Mouse (Mus musculus): Measurements from ENCODE around the gene Tbc1d30. TPM values are rescaled to one million over a fixed set of nuclear protein-coding genes. Genes with fewer than 3 reads are reported as not detected.

The Tbc1d30 gene
- polyA plus RNA-seq, 1 experiment: 1.0 TPM

DNA sequence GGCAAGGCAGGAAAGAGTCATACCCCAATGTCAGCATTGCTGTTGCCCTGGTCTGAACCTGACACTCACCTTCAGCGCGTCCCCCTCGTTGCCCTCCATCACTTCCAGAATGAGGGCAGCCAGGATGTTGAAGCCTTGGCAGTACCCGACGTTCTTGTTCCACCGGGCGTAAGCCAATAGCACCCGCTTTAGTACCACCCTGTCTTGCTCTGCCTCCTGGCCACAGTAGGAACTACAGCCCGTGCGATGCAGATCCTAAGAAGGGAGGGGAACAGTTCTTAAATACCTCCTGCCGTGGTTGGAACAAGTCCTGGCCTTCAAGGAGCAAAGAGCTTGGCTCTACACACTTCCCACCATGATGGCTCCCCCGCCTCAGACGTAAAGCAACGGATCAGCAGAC lies 49.2 kb downstream of the Tbc1d30 start:
- Histone ChIP-seq H3K27me3 (replicated peaks; ENCODE audit: control insufficient read depth, insufficient read depth, low read length) (no peaks in the 10 kb centered on the region), H3K36me3 (ENCODE audit: control insufficient read depth, insufficient read depth, low read length) (no peaks in the 10 kb centered on the region), H3K4me3 (ENCODE audit: insufficient read depth, low read depth, low read length) (no peak overlapping the region), H3K27ac (ENCODE audit: insufficient read depth, low read depth, low read length) (no peak overlapping the region), H3K4me1 (ENCODE audit: control insufficient read depth, insufficient read depth, low read length) (no peaks in the 10 kb centered on the region)
- no peak for DNase-seq
- WGBS: 86% methylated on average over 14 of the region's 14 CpGs
- no peak for TF ChIP-seq POLR2A (IDR thresholded peaks at IDR 0.05; ENCODE audit: low read depth, low read length)
- no peak for TF ChIP-seq CTCF (conservative IDR thresholded peaks at IDR 0.05; ENCODE audit: insufficient read depth, insufficient read length, low read depth, low read length)

DNA sequence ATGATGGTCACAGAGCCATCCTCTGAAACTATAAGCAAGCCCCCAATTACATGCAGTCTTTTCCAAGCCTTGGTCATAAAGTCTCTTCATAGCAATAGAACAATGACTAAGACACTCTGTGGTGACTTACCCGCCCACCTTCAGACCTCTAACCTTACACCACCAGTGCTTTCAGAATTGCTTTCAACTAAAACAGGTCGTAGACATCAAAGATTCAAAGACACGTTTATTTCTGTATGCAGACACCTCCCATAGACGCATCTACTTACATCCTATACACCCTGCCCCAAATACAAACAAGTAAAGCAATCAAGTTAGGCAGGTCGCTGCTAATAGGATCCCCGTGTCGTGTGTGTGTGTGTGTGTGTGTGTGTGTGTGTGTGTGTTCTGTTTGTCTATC lies 50.4 kb downstream of the Tbc1d30 start:
- no peak overlapping the region for H3K27ac ChIP-seq (ENCODE audit: insufficient read depth, low read depth, low read length)
- 79% methylated on average over 7 of the region's 7 CpGs for WGBS
- H3K27me3 ChIP-seq (replicated peaks; ENCODE audit: control insufficient read depth, insufficient read depth, low read length): no peaks in the 10 kb centered on the region
- TF ChIP-seq POLR2A (IDR thresholded peaks at IDR 0.05; ENCODE audit: low read depth, low read length): no peak
- no peak for TF ChIP-seq CTCF (conservative IDR thresholded peaks at IDR 0.05; ENCODE audit: insufficient read depth, insufficient read length, low read depth, low read length)
- DNase-seq: no peak
- no peak overlapping the region for H3K4me3 ChIP-seq (ENCODE audit: insufficient read depth, low read depth, low read length)
- no peaks in the 10 kb centered on the region for H3K36me3 ChIP-seq (ENCODE audit: control insufficient read depth, insufficient read depth, low read length)
- no peaks in the 10 kb centered on the region for H3K4me1 ChIP-seq (ENCODE audit: control insufficient read depth, insufficient read depth, low read length)

DNA sequence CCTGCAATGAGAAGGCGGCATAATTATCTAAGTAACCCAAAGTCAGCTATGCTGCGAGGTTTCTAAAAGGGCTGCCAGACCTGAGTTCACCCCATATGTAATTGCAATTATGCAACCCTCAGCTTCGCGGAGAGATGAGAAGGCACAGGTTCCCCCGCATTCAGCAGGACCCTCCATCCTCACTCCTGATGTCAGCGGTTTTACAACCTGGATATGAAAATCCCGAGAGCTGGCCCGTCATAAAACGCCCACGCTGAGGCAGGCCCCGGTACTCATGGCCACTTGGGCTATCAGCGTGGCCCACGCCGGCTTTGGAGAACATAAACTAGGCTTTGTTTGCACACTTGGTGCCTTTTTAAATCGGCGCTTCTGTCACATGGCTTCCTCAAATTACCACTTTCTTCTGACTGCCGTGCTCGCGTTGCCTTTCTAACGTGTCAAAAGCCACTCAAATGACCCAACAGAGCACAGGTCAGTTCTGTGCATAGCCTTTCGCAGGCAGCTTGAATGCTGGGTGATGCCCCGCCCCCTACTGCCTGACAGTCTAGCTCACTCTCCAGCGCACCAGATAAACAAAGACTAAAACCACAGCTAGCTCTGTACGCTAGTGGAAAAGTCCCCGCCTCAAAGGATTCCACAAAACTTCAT lies 53.9 kb downstream of the Tbc1d30 start:
- TF ChIP-seq CTCF (conservative IDR thresholded peaks at IDR 0.05; ENCODE audit: insufficient read depth, insufficient read length, low read depth, low read length) (0 out of 2 replicates have a peak, but pooled peaks have one; percentile 4), POLR2A (IDR thresholded peaks at IDR 0.05; ENCODE audit: low read depth, low read length) (no peak)
- no peak overlapping the region for H3K27ac ChIP-seq (ENCODE audit: insufficient read depth, low read depth, low read length)
- peak; percentile 64 for DNase-seq
- no peaks in the 10 kb centered on the region for H3K36me3 ChIP-seq (ENCODE audit: control insufficient read depth, insufficient read depth, low read length)
- WGBS: 18% methylated on average over 25 of the region's 25 CpGs
- H3K4me1 ChIP-seq (ENCODE audit: control insufficient read depth, insufficient read depth, low read length): no peaks in the 10 kb centered on the region
- H3K4me3 ChIP-seq (ENCODE audit: insufficient read depth, low read depth, low read length): no peak overlapping the region
- H3K27me3 ChIP-seq (replicated peaks; ENCODE audit: control insufficient read depth, insufficient read depth, low read length): no peaks in the 10 kb centered on the region

DNA sequence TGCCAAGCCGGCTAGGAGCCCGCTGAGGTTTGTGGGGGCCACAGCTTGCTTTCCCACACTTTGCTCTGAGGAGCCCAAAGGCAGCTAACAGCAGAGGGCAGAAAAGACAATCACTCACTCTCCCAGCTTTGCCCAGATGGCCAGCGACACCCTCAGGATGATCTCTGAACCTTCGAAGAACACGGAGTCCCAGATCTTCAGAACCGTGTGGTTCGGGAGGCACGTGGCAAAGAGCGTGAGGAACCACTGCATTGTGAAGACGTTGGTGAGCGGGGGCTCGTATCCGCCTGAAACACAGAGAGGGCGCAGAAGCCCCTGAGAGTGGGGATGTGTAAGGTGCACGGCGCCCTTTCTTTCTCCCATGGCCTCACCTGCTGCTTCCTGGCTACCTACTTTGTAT lies 56.6 kb downstream of the Tbc1d30 start:
- 83% methylated on average over 16 of the region's 16 CpGs for WGBS
- no peaks in the 10 kb centered on the region for H3K27me3 ChIP-seq (replicated peaks; ENCODE audit: control insufficient read depth, insufficient read depth, low read length)
- no peak overlapping the region for H3K27ac ChIP-seq (ENCODE audit: insufficient read depth, low read depth, low read length)
- H3K4me3 ChIP-seq (ENCODE audit: insufficient read depth, low read depth, low read length): no peak overlapping the region
- H3K36me3 ChIP-seq (ENCODE audit: control insufficient read depth, insufficient read depth, low read length): no peaks in the 10 kb centered on the region
- no peak for DNase-seq
- H3K4me1 ChIP-seq (ENCODE audit: control insufficient read depth, insufficient read depth, low read length): no peaks in the 10 kb centered on the region
- TF ChIP-seq POLR2A (IDR thresholded peaks at IDR 0.05; ENCODE audit: low read depth, low read length) (no peak), CTCF (conservative IDR thresholded peaks at IDR 0.05; ENCODE audit: insufficient read depth, insufficient read length, low read depth, low read length) (0 out of 2 replicates have a peak, but pooled peaks have one; percentile 17)

DNA sequence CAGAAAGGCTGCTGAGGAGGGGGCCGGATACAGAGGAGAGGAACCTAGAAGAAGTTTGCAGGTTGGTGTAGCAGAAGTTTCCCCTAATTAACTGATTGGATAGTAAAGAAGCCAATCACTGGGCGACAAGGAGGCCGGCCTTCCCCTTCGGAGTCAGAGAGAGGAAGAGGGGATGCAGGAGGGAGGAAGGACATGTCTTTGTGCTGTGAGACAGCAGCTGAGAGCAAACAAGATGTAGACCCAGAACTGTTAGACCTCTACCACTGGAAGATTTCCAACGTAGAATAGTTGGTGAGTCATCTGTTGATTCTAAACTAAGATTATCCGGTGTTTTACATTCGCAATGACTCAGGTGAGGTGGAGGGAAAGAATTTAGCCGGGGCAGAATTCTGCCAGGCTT lies 57.2 kb downstream of the Tbc1d30 start:
- DNase-seq: no peak
- Histone ChIP-seq H3K36me3 (ENCODE audit: control insufficient read depth, insufficient read depth, low read length) (no peaks in the 10 kb centered on the region), H3K4me1 (ENCODE audit: control insufficient read depth, insufficient read depth, low read length) (no peaks in the 10 kb centered on the region), H3K27ac (ENCODE audit: insufficient read depth, low read depth, low read length) (no peak overlapping the region), H3K4me3 (ENCODE audit: insufficient read depth, low read depth, low read length) (no peak overlapping the region), H3K27me3 (replicated peaks; ENCODE audit: control insufficient read depth, insufficient read depth, low read length) (no peaks in the 10 kb centered on the region)
- TF ChIP-seq POLR2A (IDR thresholded peaks at IDR 0.05; ENCODE audit: low read depth, low read length) (no peak), CTCF (conservative IDR thresholded peaks at IDR 0.05; ENCODE audit: insufficient read depth, insufficient read length, low read depth, low read length) (no peak)
- WGBS: 71% methylated on average over 8 of the region's 8 CpGs

DNA sequence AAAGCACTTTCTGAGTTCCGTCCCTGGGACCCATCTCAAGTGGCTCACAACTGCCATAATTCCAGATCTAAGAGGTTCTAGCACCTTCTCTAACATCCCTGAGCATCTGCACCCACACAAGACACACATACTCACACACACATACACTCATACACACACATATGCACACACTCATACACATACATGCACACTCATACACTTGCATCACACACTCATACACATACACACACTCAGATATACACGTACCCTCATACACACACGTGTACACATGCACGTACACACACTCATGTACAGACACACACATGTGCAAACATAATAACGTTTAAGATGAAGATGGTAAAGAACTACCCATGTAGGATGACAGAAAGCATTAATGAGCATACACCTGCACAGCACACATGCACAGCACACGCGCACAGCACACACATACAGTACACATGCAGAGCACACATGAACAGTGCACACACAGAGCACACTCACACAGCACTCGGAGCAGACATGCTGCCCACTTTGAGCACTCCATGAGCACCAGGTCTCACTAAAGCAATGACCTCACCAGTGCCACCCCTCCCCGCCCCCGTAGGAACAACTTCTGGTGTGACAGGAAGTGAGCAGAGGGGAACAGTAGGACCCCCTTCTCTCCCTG lies 59.7 kb downstream of the Tbc1d30 start:
- no peaks in the 10 kb centered on the region for H3K27me3 ChIP-seq (replicated peaks; ENCODE audit: control insufficient read depth, insufficient read depth, low read length)
- no peaks in the 10 kb centered on the region for H3K36me3 ChIP-seq (ENCODE audit: control insufficient read depth, insufficient read depth, low read length)
- H3K27ac ChIP-seq (ENCODE audit: insufficient read depth, low read depth, low read length): no peak overlapping the region
- no peaks in the 10 kb centered on the region for H3K4me1 ChIP-seq (ENCODE audit: control insufficient read depth, insufficient read depth, low read length)
- TF ChIP-seq POLR2A (IDR thresholded peaks at IDR 0.05; ENCODE audit: low read depth, low read length) (no peak), CTCF (conservative IDR thresholded peaks at IDR 0.05; ENCODE audit: insufficient read depth, insufficient read length, low read depth, low read length) (no peak)
- no peak overlapping the region for H3K4me3 ChIP-seq (ENCODE audit: insufficient read depth, low read depth, low read length)
- no peak for DNase-seq
- 85% methylated on average over 10 of the region's 10 CpGs for WGBS

DNA sequence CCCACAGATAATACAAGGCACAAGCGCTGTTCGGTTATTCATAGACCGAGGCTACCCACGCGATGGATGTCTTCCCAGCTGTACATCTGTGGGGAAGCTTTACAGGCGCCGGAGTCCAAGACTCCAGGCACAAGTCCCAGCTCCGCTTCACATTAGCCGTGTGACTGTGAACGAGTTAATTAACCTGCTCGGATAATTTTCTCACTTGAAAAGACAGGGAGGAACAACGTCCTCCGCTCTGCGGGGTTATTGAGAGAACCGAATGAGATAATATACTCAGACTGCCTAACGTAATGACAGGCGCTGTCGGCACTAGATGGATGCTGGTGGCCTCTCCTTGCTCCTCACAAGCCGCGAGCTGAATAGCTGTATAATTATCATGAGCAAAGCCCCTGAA lies 60.4 kb downstream of the Tbc1d30 start:
- 61% methylated on average over 20 of the region's 20 CpGs for WGBS
- H3K4me3 ChIP-seq (ENCODE audit: insufficient read depth, low read depth, low read length): no peak overlapping the region
- no peaks in the 10 kb centered on the region for H3K36me3 ChIP-seq (ENCODE audit: control insufficient read depth, insufficient read depth, low read length)
- no peak overlapping the region for H3K27ac ChIP-seq (ENCODE audit: insufficient read depth, low read depth, low read length)
- no peaks in the 10 kb centered on the region for H3K4me1 ChIP-seq (ENCODE audit: control insufficient read depth, insufficient read depth, low read length)
- H3K27me3 ChIP-seq (replicated peaks; ENCODE audit: control insufficient read depth, insufficient read depth, low read length): no peaks in the 10 kb centered on the region
- no peak for TF ChIP-seq CTCF (conservative IDR thresholded peaks at IDR 0.05; ENCODE audit: insufficient read depth, insufficient read length, low read depth, low read length)
- TF ChIP-seq POLR2A (IDR thresholded peaks at IDR 0.05; ENCODE audit: low read depth, low read length): no peak
- DNase-seq: no peak

Measured in kidney, adult 2 months (tissue).